Mouse (Mus musculus): Measurements from ENCODE around the gene Slc6a6.

- TF ChIP-seq CTCF (IDR thresholded peaks at IDR 0.05; ENCODE audit: low read depth, low read length), result no peak
- TF ChIP-seq POLR2A (IDR thresholded peaks at IDR 0.05; ENCODE audit: insufficient read depth, low read length), result no peak
- no peak for TF ChIP-seq EP300 (IDR thresholded peaks at IDR 0.05; ENCODE audit: insufficient read depth, low read depth, low read length)
Measured at GRCm38 (mm10) chr6:91652296-91652695, 31.6 kb upstream of the Slc6a6 start.
